Mouse (Mus musculus) embryonic facial prominence, embryonic 11.5 days (tissue): ENCODE data around the gene Tas2r140. TPM values are rescaled to one million over a fixed set of nuclear protein-coding genes. Genes with fewer than 3 reads are reported as not detected.
A peak's percentile ranks its signal among the peaks of the same experiment; 100 is the strongest.

Experiments
- ATAC-seq: fragments of 200-750 bp; cut with Nextera tagmentation; replicated peaks from 2 replicates; pipeline ENCODE4 v1.8.0; 2017; ENCODE audit warnings: low read depth; ENCODE audit not compliant: insufficient number of reproducible peaks, low FRiP score, low TSS enrichment
- DNase-seq: peaks from one replicate; pipeline ENCODE4 v3.0.0-alpha.2; 2015; ENCODE audit warnings: low spot score
- H3K27ac ChIP-seq: fragments of 300-500 bp; sonication (generic); replicated peaks from 2 replicates; pipeline ENCODE4 v1.5.1; 2014; ENCODE audit warnings: mild to moderate bottlenecking, low read depth, low read length, control low read depth
- H3K27me3 ChIP-seq: fragments of 300-500 bp; sonication (generic); 2 replicates; pipeline ENCODE4 v1.6.1; 2014; ENCODE audit warnings: mild to moderate bottlenecking, low read length, moderate library complexity, mixed read lengths; ENCODE audit not compliant: control insufficient read depth, insufficient read depth
- H3K36me3 ChIP-seq: fragments of 300-500 bp; sonication (generic); replicated peaks from 2 replicates; pipeline ENCODE4 v1.6.1; 2014; ENCODE audit warnings: low read depth, mild to moderate bottlenecking, low read length, moderate library complexity, mixed read lengths; ENCODE audit not compliant: control insufficient read depth, insufficient read depth
- H3K4me1 ChIP-seq: fragments of 300-500 bp; sonication (generic); 2 replicates; pipeline ENCODE4 v1.6.1; 2014; ENCODE audit warnings: low read length, mixed read lengths; ENCODE audit not compliant: control insufficient read depth, insufficient read depth
- H3K4me2 ChIP-seq: fragments of 300-500 bp; sonication (generic); 2 replicates; pipeline ENCODE4 v1.6.1; 2014; ENCODE audit warnings: low read depth, mild to moderate bottlenecking, control low read depth, low read length, moderate library complexity
- H3K4me3 ChIP-seq: fragments of 300-500 bp; sonication (generic); 2 replicates; pipeline ENCODE4 v1.5.1; 2014; ENCODE audit warnings: low read depth, low read length, control low read depth
- H3K9ac ChIP-seq: fragments of 300-500 bp; sonication (generic); replicated peaks from 2 replicates; pipeline ENCODE4 v1.6.1; 2014; ENCODE audit warnings: mild to moderate bottlenecking, control low read depth, low read length
- H3K9me3 ChIP-seq: fragments of 300-500 bp; sonication (generic); replicated peaks from 2 replicates; pipeline ENCODE4 v1.6.1; 2016; ENCODE audit warnings: mild to moderate bottlenecking, low read length, inconsistent platforms, mixed read lengths; ENCODE audit not compliant: control insufficient read depth
- WGBS: fragments of 180-500 bp; shearing (Covaris S2); extraction: QIAGEN DNeasy Blood & Tissue Kit; methylation state at CpG from one replicate; pipeline ENCODE4 v1.1.7; 2014; 5-methylcytosine and 5-hydroxymethylcytosine counted together
- polyA plus RNA-seq: library from polyadenylated mRNA; unstranded; fragments of >200 nt; fragmentation: Nextera tagmentation; extraction: Ambion mirVana; gene quantifications from 2 replicates; pipeline ENCODE4 v1.2.1, GENCODE M21; 2014

Tas2r140 gene
- polyA plus RNA-seq: not detected in 2 replicates

DNA sequence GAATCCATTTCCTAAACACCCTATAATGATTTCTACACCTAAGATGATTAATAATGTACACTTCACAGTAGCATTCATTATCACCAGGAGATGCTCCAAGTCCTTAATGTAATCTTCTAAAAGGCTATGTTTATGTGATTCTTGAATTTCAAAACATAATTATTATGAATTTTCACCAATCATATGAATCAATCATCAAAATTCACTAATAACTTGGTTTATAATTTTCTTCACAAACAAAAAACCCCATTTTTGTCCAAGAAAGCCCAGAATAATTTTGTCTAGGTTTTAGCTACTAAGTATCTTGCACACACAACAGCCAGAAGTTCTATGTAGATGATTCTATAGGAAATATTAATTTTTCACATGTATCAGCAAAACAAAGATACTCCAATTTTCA, at the start of gene Tas2r140:
Gene Tas2r140, minus strand, starts transcription at position 101 of the 400 bp plus-strand sequence.
- Histone ChIP-seq H3K9me3 (no peaks in the 10 kb centered on the region), H3K4me2 (no peak within 1 kb of the TSS), H3K27ac (no peak within 1 kb of the TSS), H3K36me3 (no peaks in the 10 kb centered on the region), H3K9ac (no peak within 1 kb of the TSS), H3K27me3 (no peaks in the 10 kb centered on the region), H3K4me1 (no peaks in the 10 kb centered on the region), H3K4me3 (no peak within 1 kb of the TSS)
- ATAC-seq: no peak
- DNase-seq: no peak

DNA sequence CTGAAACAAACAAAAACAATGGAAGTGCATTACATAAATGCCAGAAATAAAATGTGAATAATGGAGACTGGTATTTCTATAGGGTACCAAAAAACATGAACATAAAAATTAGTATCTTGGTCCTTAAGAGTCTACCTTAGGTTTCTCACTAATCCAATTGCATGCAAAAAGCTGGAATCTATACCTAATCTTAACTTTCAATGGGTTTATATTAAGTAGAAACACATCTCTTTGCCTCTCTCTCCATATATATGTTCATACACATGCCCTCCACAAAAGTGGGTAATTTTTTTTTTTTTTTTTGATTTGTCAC, 48.9 kb upstream of the Tas2r140 start, which contains the start of gene Smim10l1:
Gene Smim10l1, plus strand, starts transcription at position 301 of the 313 bp plus-strand sequence.
- Histone ChIP-seq H3K36me3 (no peaks in the 10 kb centered on the region), H3K9me3 (no peaks in the 10 kb centered on the region), H3K4me1 (no peaks in the 10 kb centered on the region), H3K4me3 (peak within 1 kb of the TSS; percentile 78), H3K9ac (peak within 1 kb of the TSS; percentile 95), H3K27me3 (no peaks in the 10 kb centered on the region), H3K27ac (peak within 1 kb of the TSS; percentile 98), H3K4me2 (peak within 1 kb of the TSS; percentile 45)
- DNase-seq (no peak), ATAC-seq (no peak)

DNA sequence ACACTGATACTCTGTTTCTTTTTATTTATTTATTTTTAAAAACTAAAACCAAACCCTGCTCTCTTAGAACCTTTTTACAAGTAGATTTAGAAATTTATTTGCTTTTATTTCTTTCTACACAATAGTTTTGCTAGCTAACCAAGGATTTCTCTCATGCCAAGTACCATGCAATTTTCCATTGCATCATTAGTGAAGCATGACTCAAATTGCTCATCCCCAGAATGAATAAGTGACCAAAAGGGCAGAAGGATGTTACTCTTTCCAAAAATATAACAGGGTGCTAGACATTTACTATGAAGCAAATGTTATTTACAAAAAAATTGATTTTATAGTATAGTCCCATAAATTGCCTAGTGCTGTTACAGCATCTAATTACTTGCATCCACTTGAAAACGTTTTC, 46.8 kb upstream of the Tas2r140 start:
- Histone ChIP-seq H3K27ac (no peak overlapping the region), H3K9ac (no peak overlapping the region), H3K4me1 (no peaks in the 10 kb centered on the region), H3K9me3 (no peaks in the 10 kb centered on the region), H3K27me3 (no peaks in the 10 kb centered on the region), H3K4me3 (no peak overlapping the region), H3K36me3 (no peaks in the 10 kb centered on the region), H3K4me2 (no peak overlapping the region)
- DNase-seq (no peak), ATAC-seq (no peak)
- WGBS: 55% methylated on average over 1 of the region's 1 CpGs

DNA sequence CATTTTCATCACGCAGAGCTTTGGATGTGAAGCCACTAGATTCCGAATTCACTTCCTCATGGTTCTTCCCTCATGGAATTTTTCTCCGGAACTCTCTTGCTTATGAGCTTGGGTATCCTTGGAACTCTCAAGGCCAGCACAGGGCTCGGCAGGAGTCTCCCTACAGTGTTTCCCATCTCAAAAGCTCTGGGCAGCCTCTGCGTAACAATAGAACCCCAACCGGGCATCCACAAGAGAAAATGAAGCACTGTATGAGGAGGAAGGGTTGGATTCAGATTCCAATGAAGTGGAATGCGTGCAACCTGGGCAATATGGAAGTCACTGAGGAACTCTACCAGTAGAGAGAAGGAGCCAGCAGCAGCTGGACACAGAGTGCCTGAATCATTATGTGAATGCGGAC, 36.6 kb upstream of the Tas2r140 start:
- H3K4me3 ChIP-seq: no peak overlapping the region
- WGBS: 75% methylated on average over 8 of the region's 8 CpGs
- no peaks in the 10 kb centered on the region for H3K36me3 ChIP-seq
- ATAC-seq: no peak
- no peak overlapping the region for H3K27ac ChIP-seq
- H3K9me3 ChIP-seq: no peaks in the 10 kb centered on the region
- no peak overlapping the region for H3K9ac ChIP-seq
- no peak for DNase-seq
- no peaks in the 10 kb centered on the region for H3K27me3 ChIP-seq
- H3K4me2 ChIP-seq: no peak overlapping the region
- H3K4me1 ChIP-seq: no peaks in the 10 kb centered on the region

DNA sequence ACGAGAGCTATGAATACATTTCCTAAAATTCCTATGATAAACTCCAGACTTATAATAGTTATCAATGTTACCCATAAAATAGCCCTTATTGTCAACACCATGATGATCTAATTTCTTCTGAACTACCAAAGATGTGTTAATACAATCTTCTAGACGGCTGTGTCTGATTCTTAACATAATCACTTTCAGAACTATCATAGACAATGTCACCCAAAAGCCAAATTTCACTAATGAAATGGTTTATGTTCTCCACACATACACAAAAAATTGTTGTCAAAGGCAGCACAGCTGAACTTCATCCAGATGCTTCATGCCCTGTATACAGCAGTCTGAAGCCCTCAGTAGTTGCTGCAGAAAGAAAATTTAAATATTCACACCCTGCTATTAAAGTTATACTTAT, 18.6 kb downstream of the Tas2r140 start, which contains the start of gene Tas2r103:
Gene Tas2r103, minus strand, starts transcription at position 101 of the 400 bp plus-strand sequence.
- H3K9me3 ChIP-seq: no peaks in the 10 kb centered on the region
- no peak within 1 kb of the TSS for H3K9ac ChIP-seq
- H3K4me3 ChIP-seq: no peak within 1 kb of the TSS
- H3K36me3 ChIP-seq: no peaks in the 10 kb centered on the region
- no peak for DNase-seq
- ATAC-seq: no peak
- H3K4me2 ChIP-seq: no peak within 1 kb of the TSS
- H3K27ac ChIP-seq: no peak within 1 kb of the TSS
- no peaks in the 10 kb centered on the region for H3K4me1 ChIP-seq
- no peaks in the 10 kb centered on the region for H3K27me3 ChIP-seq
- WGBS: 82% methylated on average over 2 of the region's 2 CpGs

Other genes starting within 250 kb of the Tas2r140 start
- not detected in 2 replicates for gene Tas2r123, start 208.7 kb downstream of the Tas2r140 start, polyA plus RNA-seq
- not detected in 2 replicates for gene Tas2r116, start 200.4 kb downstream of the Tas2r140 start, polyA plus RNA-seq
- gene Tas2r110, start 187.8 kb downstream of the Tas2r140 start, polyA plus RNA-seq: not detected in 2 replicates
- gene Tas2r113, start 162.8 kb downstream of the Tas2r140 start, polyA plus RNA-seq: not detected in 2 replicates
- gene Tas2r125, start 146.2 kb downstream of the Tas2r140 start, polyA plus RNA-seq: not detected in 2 replicates
- gene Tas2r129, start 104.7 kb downstream of the Tas2r140 start, polyA plus RNA-seq: not detected in 2 replicates
- not detected in 2 replicates for gene Tas2r131, start 97.9 kb downstream of the Tas2r140 start, polyA plus RNA-seq
- gene Tas2r109, start 74.9 kb downstream of the Tas2r140 start, polyA plus RNA-seq: not detected in 2 replicates
- not detected in 2 replicates for gene Tas2r103, start 18.7 kb downstream of the Tas2r140 start, polyA plus RNA-seq
- 75.8 and 95.1 TPM in 2 replicates for gene Smim10l1, start 49.1 kb upstream of the Tas2r140 start, polyA plus RNA-seq
- gene 5530400C23Rik, start 236.4 kb upstream of the Tas2r140 start, polyA plus RNA-seq: not detected in 2 replicates